Mouse (Mus musculus) embryonic facial prominence, embryonic 13.5 days (tissue): ENCODE data around the gene Slc43a2. TPM values are rescaled to one million over a fixed set of nuclear protein-coding genes. Genes with fewer than 3 reads are reported as not detected.

Source experiments
- ATAC-seq: fragments of 200-750 bp; cut with Nextera tagmentation; 2 replicates; pipeline ENCODE4 v1.8.0; 2017; ENCODE audit warnings: low read depth; ENCODE audit not compliant: insufficient number of reproducible peaks, insufficient read depth, low FRiP score, low TSS enrichment
- H3K27ac ChIP-seq: fragments of 300-500 bp; sonication (generic); 2 replicates; pipeline ENCODE4 v1.5.1; 2015; ENCODE audit warnings: moderate library complexity, mild to moderate bottlenecking, inconsistent platforms
- H3K27me3 ChIP-seq: fragments of 300-500 bp; sonication (generic); 2 replicates; pipeline ENCODE4 v1.6.1; 2015; ENCODE audit warnings: mild to moderate bottlenecking, inconsistent platforms
- H3K36me3 ChIP-seq: fragments of 300-500 bp; sonication (generic); 2 replicates; pipeline ENCODE4 v1.6.1; 2015; ENCODE audit warnings: mild to moderate bottlenecking, inconsistent platforms
- H3K4me1 ChIP-seq: fragments of 300-500 bp; sonication (generic); 2 replicates; pipeline ENCODE4 v1.6.1; 2015; ENCODE audit warnings: inconsistent platforms
- H3K4me2 ChIP-seq: fragments of 300-500 bp; sonication (generic); 2 replicates; pipeline ENCODE4 v1.6.1; 2015; ENCODE audit warnings: moderate library complexity, mild to moderate bottlenecking, inconsistent platforms
- H3K4me3 ChIP-seq: fragments of 300-500 bp; sonication (generic); 2 replicates; pipeline ENCODE4 v1.5.1; 2015; ENCODE audit warnings: mild to moderate bottlenecking, inconsistent platforms
- H3K9ac ChIP-seq: fragments of 300-500 bp; sonication (generic); 2 replicates; pipeline ENCODE4 v1.6.1; 2015; ENCODE audit warnings: mild to moderate bottlenecking, inconsistent platforms
- H3K9me3 ChIP-seq: fragments of 300-500 bp; sonication (generic); 2 replicates; pipeline ENCODE4 v1.6.1; 2016; ENCODE audit warnings: inconsistent platforms
- WGBS: fragments of 180-500 bp; shearing (Covaris S2); methylation state at CpG from one replicate; pipeline ENCODE4 v1.1.7; 2015; ENCODE audit warnings: mixed read lengths; 5-methylcytosine and 5-hydroxymethylcytosine counted together
- polyA plus RNA-seq: library from polyadenylated mRNA; unstranded; fragments of >200 nt; fragmentation: Nextera tagmentation; extraction: Ambion mirVana; gene quantifications from 2 replicates; pipeline ENCODE4 v1.2.1, GENCODE M21; 2015

Gene Slc43a2
- polyA plus RNA-seq, 1 experiment from 2014 or later = 3.6 TPM

- peak; percentile 34 for ATAC-seq
- WGBS = under 1% methylated on average over 31 of the region's 31 CpGs
Observed at GRCm38 (mm10) chr11:75530845-75531373, 585 bp upstream of the Slc43a2 start.

GRCm38 (mm10) chr11:75532340-75533277 is 1.1 kb downstream of the Slc43a2 start:
- ATAC-seq = no peak

More at GRCm38 (mm10) chr11:75530845-75531373, 585 bp upstream of the Slc43a2 start:
- no peaks in the 10 kb centered on the region for H3K36me3 ChIP-seq
- H3K27ac ChIP-seq = peak overlapping the region; percentile 64
- H3K4me2 ChIP-seq = peak overlapping the region; percentile 91
- peaks cover 12% of the 10 kb centered on the region for H3K4me1 ChIP-seq
- no peaks in the 10 kb centered on the region for H3K9me3 ChIP-seq
- H3K27me3 ChIP-seq = peaks cover 5% of the 10 kb centered on the region; the same call in 1 of the 2 replicates
- peak overlapping the region; percentile 84 for H3K9ac ChIP-seq
- peak overlapping the region; percentile 72 for H3K4me3 ChIP-seq

GRCm38 (mm10) chr11:75533314-75534015 is 2.0 kb downstream of the Slc43a2 start:
- Histone ChIP-seq H3K36me3 (no peaks in the 10 kb centered on the region), H3K9me3 (no peaks in the 10 kb centered on the region), H3K4me1 (peaks cover 16% of the 10 kb centered on the region), H3K27ac (peak overlapping the region; percentile 28; the same call in 1 of the 2 replicates), H3K9ac (no peak overlapping the region), H3K4me3 (peak overlapping the region; percentile 10; the same call in 1 of the 2 replicates), H3K4me2 (peak overlapping the region; percentile 91), H3K27me3 (peaks cover 5% of the 10 kb centered on the region; the same call in 1 of the 2 replicates)
- no peak for ATAC-seq
- WGBS = 81% methylated on average over 6 of the region's 6 CpGs

More at GRCm38 (mm10) chr11:75532340-75533277, 1.1 kb downstream of the Slc43a2 start:
- H3K9ac ChIP-seq = peak overlapping the region; percentile 84
- peak overlapping the region; percentile 91 for H3K4me2 ChIP-seq
- H3K4me3 ChIP-seq = peak overlapping the region; percentile 72
- H3K36me3 ChIP-seq = no peaks in the 10 kb centered on the region
- peaks cover 5% of the 10 kb centered on the region; the same call in 1 of the 2 replicates for H3K27me3 ChIP-seq
- H3K9me3 ChIP-seq = no peaks in the 10 kb centered on the region
- WGBS = 16% methylated on average over 38 of the region's 38 CpGs
- H3K27ac ChIP-seq = peak overlapping the region; percentile 86; the same call in 1 of the 2 replicates
- peaks cover 12% of the 10 kb centered on the region for H3K4me1 ChIP-seq

- Histone ChIP-seq H3K4me2 (no peak overlapping the region; the same call in 1 of the 2 replicates), H3K27ac (no peak overlapping the region), H3K4me1 (peaks cover 17% of the 10 kb centered on the region), H3K9me3 (no peaks in the 10 kb centered on the region), H3K9ac (no peak overlapping the region), H3K27me3 (peaks cover 5% of the 10 kb centered on the region; the same call in 1 of the 2 replicates), H3K4me3 (no peak overlapping the region), H3K36me3 (no peaks in the 10 kb centered on the region)
- ATAC-seq = no peak
- 36% methylated on average over 4 of the region's 4 CpGs for WGBS
Observed at GRCm38 (mm10) chr11:75534286-75535033, 3.0 kb downstream of the Slc43a2 start.

- 57% methylated on average over 13 of the region's 13 CpGs for WGBS
- no peak overlapping the region; the same call in 1 of the 2 replicates for H3K4me2 ChIP-seq
- H3K9ac ChIP-seq = 0 out of 2 replicates have a peak overlapping the region, but pooled peaks have one; percentile 17
Observed at GRCm38 (mm10) chr11:75535106-75535795, 3.8 kb downstream of the Slc43a2 start.

GRCm38 (mm10) chr11:75536255-75537024 is 4.9 kb downstream of the Slc43a2 start:
- H3K4me2 ChIP-seq = no peak overlapping the region
- peaks cover 17% of the 10 kb centered on the region for H3K4me1 ChIP-seq
- WGBS = 88% methylated on average over 12 of the region's 12 CpGs
- H3K27ac ChIP-seq = no peak overlapping the region
- no peaks in the 10 kb centered on the region for H3K9me3 ChIP-seq
- no peak for ATAC-seq
- H3K9ac ChIP-seq = no peak overlapping the region
- no peaks in the 10 kb centered on the region for H3K36me3 ChIP-seq
- no peak overlapping the region for H3K4me3 ChIP-seq
- peaks cover 5% of the 10 kb centered on the region; the same call in 1 of the 2 replicates for H3K27me3 ChIP-seq

More at GRCm38 (mm10) chr11:75535106-75535795, 3.8 kb downstream of the Slc43a2 start:
- H3K27ac ChIP-seq = no peak overlapping the region
- no peaks in the 10 kb centered on the region for H3K36me3 ChIP-seq
- peaks cover 5% of the 10 kb centered on the region; the same call in 1 of the 2 replicates for H3K27me3 ChIP-seq
- no peaks in the 10 kb centered on the region for H3K9me3 ChIP-seq
- no peak overlapping the region for H3K4me3 ChIP-seq
- peaks cover 17% of the 10 kb centered on the region for H3K4me1 ChIP-seq
- ATAC-seq = no peak

GRCm38 (mm10) chr11:75537025-75537414 is 5.5 kb downstream of the Slc43a2 start:
- H3K4me3 ChIP-seq = no peak overlapping the region
- peaks cover 16% of the 10 kb centered on the region for H3K4me1 ChIP-seq
- no peak overlapping the region for H3K9ac ChIP-seq
- H3K36me3 ChIP-seq = no peaks in the 10 kb centered on the region
- 87% methylated on average over 8 of the region's 8 CpGs for WGBS
- no peak overlapping the region for H3K27ac ChIP-seq
- H3K9me3 ChIP-seq = no peaks in the 10 kb centered on the region
- H3K4me2 ChIP-seq = no peak overlapping the region
- ATAC-seq = no peak
- peaks cover 5% of the 10 kb centered on the region; the same call in 1 of the 2 replicates for H3K27me3 ChIP-seq

GRCm38 (mm10) chr11:75537491-75538183 is 6.1 kb downstream of the Slc43a2 start:
- peak overlapping the region; percentile 17; the same call in 1 of the 2 replicates for H3K27ac ChIP-seq
- ATAC-seq = 0 out of 2 replicates have a peak, but pooled peaks have one; percentile 29
- 47% methylated on average over 11 of the region's 11 CpGs for WGBS
- peaks cover 3% of the 10 kb centered on the region; the same call in 1 of the 2 replicates for H3K27me3 ChIP-seq
- H3K9ac ChIP-seq = peak overlapping the region; percentile 16; the same call in 1 of the 2 replicates
- no peak overlapping the region for H3K4me3 ChIP-seq
- H3K4me2 ChIP-seq = no peak overlapping the region
- H3K4me1 ChIP-seq = peaks cover 10% of the 10 kb centered on the region
- no peaks in the 10 kb centered on the region for H3K36me3 ChIP-seq
- no peaks in the 10 kb centered on the region for H3K9me3 ChIP-seq
